19 mouse cellular contexts compared by ENCODE assay signal in the genomic region with DNA sequence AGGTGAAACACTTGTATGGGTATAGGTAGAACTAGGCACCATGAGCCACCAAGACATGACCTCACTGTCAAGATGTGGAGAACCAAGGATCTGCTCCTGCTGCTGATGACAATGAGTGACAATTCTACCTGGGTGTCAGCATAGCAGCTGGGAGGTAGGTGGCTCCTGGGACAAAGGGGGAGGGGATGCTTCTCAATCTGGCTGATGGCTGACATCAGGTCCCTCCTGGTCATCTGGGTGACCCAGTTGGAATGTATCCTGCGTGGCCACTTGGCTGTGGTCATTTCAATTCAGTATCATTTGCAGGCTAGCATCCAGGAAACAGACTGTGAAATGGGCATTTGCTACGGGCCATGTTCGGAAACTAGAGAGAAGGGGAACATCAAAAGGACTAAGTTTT. TPM values are rescaled to one million over a fixed set of nuclear protein-coding genes. Genes with fewer than 3 reads are reported as not detected.
DNase-seq lines count a peak whose midpoint lies in the region; ATAC-seq and TF ChIP-seq lines count a peak whose summit lies in the region.
"Had no signal": no experiment of that assay in that cellular context is flagged by ENCODE, and none has a peak within 500 bp of the region (broad histone marks: within the 10 kb centered on the region; RNA-seq: fewer than 3 reads in every experiment).

No protein-coding gene starts in this region.

- no peak for TF ChIP-seq CTCF in cerebellum, adult 2 months (IDR thresholded peaks at IDR 0.05; ENCODE audit: borderline replicate concordance, insufficient read depth, low read depth, low read length)
- TF ChIP-seq CTCF in liver, adult 2 months (IDR thresholded peaks at IDR 0.05; ENCODE audit: low read depth, low read length), result no peak

- H3K9ac ChIP-seq in liver, adult 2 months (ENCODE audit: low read depth, low read length), result no peak overlapping the region
- H3K9ac ChIP-seq in liver, embryonic 11.5 days (ENCODE audit: low read depth, low read length), result no peak overlapping the region
- H3K9ac ChIP-seq: embryonic facial prominence, embryonic 15.5 days; forebrain, embryonic 15.5 days; heart, embryonic 13.5 days; hindbrain, embryonic 15.5 days had no signal

- H3K36me3 ChIP-seq in liver, adult 2 months (ENCODE audit: control insufficient read depth, insufficient read depth, low read length), result no peaks in the 10 kb centered on the region
- no peaks in the 10 kb centered on the region for H3K36me3 ChIP-seq in liver, embryonic 11.5 days (ENCODE audit: control insufficient read depth, insufficient read depth, low read length)
- H3K36me3 ChIP-seq: embryonic facial prominence, embryonic 15.5 days; forebrain, embryonic 10.5 days; heart, embryonic 13.5 days had no signal

- no peak overlapping the region for H3K27ac ChIP-seq in cerebellum, adult 2 months (ENCODE audit: insufficient read depth, low read length)
- H3K27ac ChIP-seq in liver, adult 2 months (replicated peaks; ENCODE audit: insufficient read depth, low read depth, low read length), result no peak overlapping the region
- H3K27ac ChIP-seq in liver, embryonic 11.5 days (ENCODE audit: low read depth, low read length), result no peak overlapping the region
- H3K27ac ChIP-seq: embryonic facial prominence, embryonic 15.5 days; forebrain, embryonic 10.5 days; forebrain, embryonic 15.5 days; heart, embryonic 13.5 days; hindbrain, embryonic 15.5 days had no signal

- WGBS in cerebellum, adult 2 months, result 16% methylated on average over 3 of the region's 3 CpGs
- WGBS in liver, adult 2 months, result 46% methylated on average over 3 of the region's 3 CpGs
- WGBS in liver, embryonic 11.5 days, result 78% methylated on average over 3 of the region's 3 CpGs

- no peak for ATAC-seq in liver, embryonic 11.5 days (replicated peaks; ENCODE audit: low FRiP score)
- ATAC-seq: forebrain, embryonic 15.5 days; intestine, embryonic 16.5 days had no signal

- 0 out of 2 replicates have a peak, but pooled peaks cover 2% of the 10 kb centered on the region for H3K9me3 ChIP-seq in liver, embryonic 11.5 days (ENCODE audit: control insufficient read depth, low read length)
- H3K9me3 ChIP-seq: embryonic facial prominence, embryonic 15.5 days; forebrain, embryonic 10.5 days; forebrain, embryonic 15.5 days; heart, embryonic 13.5 days; hindbrain, embryonic 15.5 days had no signal

- H3K27me3 ChIP-seq in cerebellum, adult 2 months (ENCODE audit: control insufficient read depth, insufficient read depth, low read length), result no peaks in the 10 kb centered on the region
- H3K27me3 ChIP-seq in liver, adult 2 months (ENCODE audit: control insufficient read depth, insufficient read depth, low read length), result no peaks in the 10 kb centered on the region
- no peaks in the 10 kb centered on the region for H3K27me3 ChIP-seq in liver, embryonic 11.5 days (replicated peaks; ENCODE audit: control insufficient read depth, insufficient read depth, low read length)
- H3K27me3 ChIP-seq: embryonic facial prominence, embryonic 15.5 days; forebrain, embryonic 15.5 days; heart, embryonic 13.5 days; hindbrain, embryonic 15.5 days had no signal

- no peak overlapping the region for H3K4me2 ChIP-seq in liver, embryonic 11.5 days
- H3K4me2 ChIP-seq: embryonic facial prominence, embryonic 15.5 days; forebrain, embryonic 15.5 days; heart, embryonic 13.5 days; hindbrain, embryonic 15.5 days had no signal

- TF ChIP-seq POLR2A in cerebellum, adult 2 months (IDR thresholded peaks at IDR 0.05; ENCODE audit: borderline replicate concordance, insufficient read depth, low read length), result no peak
- TF ChIP-seq POLR2A in liver, adult 2 months (IDR thresholded peaks at IDR 0.05; ENCODE audit: extremely low read depth, insufficient read depth, low read length), result no peak

- H3K79me2 ChIP-seq in liver, adult 2 months (ENCODE audit: control insufficient read depth, insufficient read depth, low read length), result no peaks in the 10 kb centered on the region

- DNase-seq in cerebellum, adult 2 months, result peak; percentile 28 to 47
- no peak for DNase-seq in cerebellum, adult 8-10 months
- peak; percentile 47 for DNase-seq in liver, adult 2 months (ENCODE audit: extremely low read depth, low read depth, low spot score)
- no peak for DNase-seq in liver, embryonic 11.5 days (ENCODE audit: low spot score)
- DNase-seq in cerebellum, postnatal 10 days, result peak; percentile 21 to 40
- no peak for DNase-seq in kidney, adult 11 months
- DNase-seq: adrenal gland, adult 8-10 months; adrenal gland, postnatal 36 days; embryo, embryonic 11 days; gastrocnemius, postnatal 14 days; heart, postnatal 36 days; kidney, adult 8-10 months had no signal

- H3K4me3 ChIP-seq in cerebellum, adult 2 months (replicated peaks; ENCODE audit: insufficient read depth, low read depth, low read length), result no peak overlapping the region
- no peak overlapping the region for H3K4me3 ChIP-seq in liver, adult 2 months (ENCODE audit: insufficient read depth, low read depth, low read length)
- no peak overlapping the region for H3K4me3 ChIP-seq in liver, embryonic 11.5 days (ENCODE audit: low read depth, low read length)
- H3K4me3 ChIP-seq: embryonic facial prominence, embryonic 15.5 days; erythroblast, embryonic 14.5 days; forebrain, embryonic 10.5 days; forebrain, embryonic 15.5 days; heart, embryonic 13.5 days; hindbrain, embryonic 15.5 days had no signal

- peaks cover 4% of the 10 kb centered on the region for H3K4me1 ChIP-seq in cerebellum, adult 2 months (ENCODE audit: control insufficient read depth, insufficient read depth, low read length)
- H3K4me1 ChIP-seq in liver, adult 2 months (ENCODE audit: control insufficient read depth, insufficient read depth, low read length), result no peaks in the 10 kb centered on the region
- no peaks in the 10 kb centered on the region for H3K4me1 ChIP-seq in liver, embryonic 11.5 days (replicated peaks; ENCODE audit: control insufficient read depth, insufficient read depth, low read length)
- H3K4me1 ChIP-seq: embryonic facial prominence, embryonic 15.5 days; forebrain, embryonic 10.5 days; forebrain, embryonic 15.5 days; heart, embryonic 13.5 days; hindbrain, embryonic 15.5 days had no signal

RNA-seq across cellular contexts. Expression of a gene that starts 16.9 kb away (rescaled TPM):
- 22.0 and 26.1 TPM in 2 replicates for polyA plus RNA-seq in cerebellum, adult 2 months (2012; rRNA removed)
- 81.7 and 88.7 TPM in 2 replicates for total RNA-seq in liver, adult 2 months (2014; rRNA removed)
- polyA plus RNA-seq in liver, adult 2 months (2012; rRNA removed), result 48.1 and 61.2 TPM in 2 replicates
- polyA plus RNA-seq in liver, embryonic 11.5 days (2014; fragmentation: Nextera tagmentation; extraction: Ambion mirVana), result 20.6 and 20.7 TPM in 2 replicates

Comparison
In these comparisons a context has a peak if more than half of its experiments do, and no peak if none do; other contexts are left out.
1. DNase-seq: peak in cerebellum, adult 2 months (2 of 2), liver, adult 2 months (single experiment) and cerebellum, postnatal 10 days (2 of 2); none in cerebellum, adult 8-10 months (single experiment), liver, embryonic 11.5 days (single experiment) and kidney, adult 11 months (single experiment).